Mouse (Mus musculus) limb, embryonic 10.5 days (tissue): ENCODE measurements at regions not wholly inside any gene's neighbourhood (a gene's known extent, or its start where the extent isn't known, plus 50 kb on each side); places are given as distances from the start of the nearest gene placed in this dataset.

ENCODE experiments used
- DNase-seq: peaks from one replicate; pipeline ENCODE4 v3.0.0-alpha.2; 2017; ENCODE audit warnings: low spot score
- H3K27ac ChIP-seq: fragments of 300-500 bp; sonication (generic); 2 replicates; pipeline ENCODE4 v1.5.1; 2016; ENCODE audit warnings: mild to moderate bottlenecking
- H3K27me3 ChIP-seq: fragments of 300-500 bp; sonication (generic); 2 replicates; pipeline ENCODE4 v1.6.1; 2016; ENCODE audit warnings: low read depth, mild to moderate bottlenecking; ENCODE audit not compliant: poor library complexity, severe bottlenecking
- H3K36me3 ChIP-seq: fragments of 300-500 bp; sonication (generic); 2 replicates; pipeline ENCODE4 v1.6.1; 2016; ENCODE audit warnings: mild to moderate bottlenecking, moderate library complexity
- H3K4me1 ChIP-seq: fragments of 300-500 bp; sonication (generic); 2 replicates; pipeline ENCODE4 v1.6.1; 2016
- H3K4me3 ChIP-seq: fragments of 300-500 bp; sonication (generic); 2 replicates; pipeline ENCODE4 v1.5.1; 2016; ENCODE audit warnings: mild to moderate bottlenecking, moderate library complexity
- H3K9me3 ChIP-seq: fragments of 300-500 bp; sonication (generic); replicated peaks from 2 replicates; pipeline ENCODE4 v1.6.1; 2016; ENCODE audit warnings: mild to moderate bottlenecking
- WGBS: fragments of 180-500 bp; shearing (Covaris S2); methylation state at CpG from one replicate; pipeline ENCODE4 v1.1.7; 2016; 5-methylcytosine and 5-hydroxymethylcytosine counted together

GRCm38 (mm10) chr11:19554316-19554946, 369.7 kb upstream of the Spred2 start:
- H3K36me3 ChIP-seq = no peaks in the 10 kb centered on the region
- no peak overlapping the region for H3K4me3 ChIP-seq
- no peaks in the 10 kb centered on the region for H3K27me3 ChIP-seq
- DNase-seq = no peak
- WGBS = 71% methylated on average over 9 of the region's 9 CpGs
- no peak overlapping the region for H3K27ac ChIP-seq
- H3K4me1 ChIP-seq = no peaks in the 10 kb centered on the region
- H3K9me3 ChIP-seq = no peaks in the 10 kb centered on the region

DNA sequence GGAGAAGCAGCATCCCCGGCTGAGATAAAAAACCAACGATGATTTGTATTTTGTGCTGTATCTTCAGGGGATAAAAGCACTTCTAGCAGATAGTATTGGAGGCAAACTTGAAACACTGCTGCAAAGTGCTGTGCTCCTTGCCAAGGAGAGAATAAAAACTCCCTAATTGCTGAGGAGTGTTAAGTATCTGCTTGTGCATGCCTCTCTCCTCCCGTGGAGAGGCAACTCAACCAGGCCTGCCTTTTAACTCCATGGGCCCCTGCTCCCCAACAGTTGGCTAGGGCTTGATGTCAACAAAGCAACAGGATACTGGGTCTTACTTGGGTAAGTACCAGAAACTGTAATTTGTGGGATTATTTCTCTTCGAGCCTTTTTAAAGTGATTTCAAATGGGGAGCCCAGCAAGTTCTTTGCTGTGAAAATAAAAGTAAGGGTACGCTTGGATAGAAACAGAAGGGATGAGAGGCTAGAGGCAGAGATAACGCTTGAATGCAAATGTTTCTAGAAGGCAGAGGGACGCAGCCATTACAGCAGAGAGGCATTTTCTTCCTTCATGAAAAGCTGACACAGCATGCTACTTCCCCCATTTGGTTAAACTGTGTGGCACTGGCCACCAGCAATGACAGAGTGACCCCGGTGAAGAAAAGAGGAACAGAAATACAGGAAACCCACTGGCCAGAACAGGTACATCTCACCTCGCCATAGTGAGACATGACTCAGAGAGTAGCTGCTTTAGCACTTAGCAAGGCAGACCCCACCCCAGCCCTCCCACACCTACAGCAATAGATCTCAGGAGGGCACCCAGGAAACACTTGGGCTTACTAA, 369.0 kb upstream of the Spred2 start:
- WGBS = 76% methylated on average over 9 of the region's 9 CpGs
- no peaks in the 10 kb centered on the region for H3K4me1 ChIP-seq
- H3K9me3 ChIP-seq = no peaks in the 10 kb centered on the region
- no peak overlapping the region for H3K4me3 ChIP-seq
- H3K27ac ChIP-seq = no peak overlapping the region
- H3K36me3 ChIP-seq = no peaks in the 10 kb centered on the region
- no peaks in the 10 kb centered on the region for H3K27me3 ChIP-seq
- DNase-seq = no peak

GRCm38 (mm10) chr11:19560452-19560851, 363.7 kb upstream of the Spred2 start:
- 88% methylated on average over 7 of the region's 7 CpGs for WGBS
- H3K27me3 ChIP-seq = no peaks in the 10 kb centered on the region
- 0 out of 2 replicates have a peak, but pooled peaks cover 6% of the 10 kb centered on the region for H3K4me1 ChIP-seq
- DNase-seq = no peak
- no peak overlapping the region for H3K27ac ChIP-seq
- H3K4me3 ChIP-seq = no peak overlapping the region
- H3K9me3 ChIP-seq = no peaks in the 10 kb centered on the region
- no peaks in the 10 kb centered on the region for H3K36me3 ChIP-seq

- Histone ChIP-seq H3K36me3 (no peaks in the 10 kb centered on the region), H3K27ac (no peak overlapping the region), H3K9me3 (no peaks in the 10 kb centered on the region), H3K4me1 (0 out of 2 replicates have a peak, but pooled peaks cover 6% of the 10 kb centered on the region), H3K4me3 (no peak overlapping the region), H3K27me3 (no peaks in the 10 kb centered on the region)
- 90% methylated on average over 4 of the region's 4 CpGs for WGBS
- no peak for DNase-seq
These were observed 361.5 kb upstream of the Spred2 start for GRCm38 (mm10) chr11:19562668-19563067.

- DNase-seq = no peak
- peaks cover 7% of the 10 kb centered on the region; the same call in 1 of the 2 replicates for H3K4me1 ChIP-seq
- H3K27ac ChIP-seq = no peak overlapping the region
- no peaks in the 10 kb centered on the region for H3K36me3 ChIP-seq
- no peak overlapping the region for H3K4me3 ChIP-seq
- no peaks in the 10 kb centered on the region for H3K9me3 ChIP-seq
- WGBS = 78% methylated on average over 7 of the region's 7 CpGs
- H3K27me3 ChIP-seq = no peaks in the 10 kb centered on the region
These were observed 338.9 kb upstream of the Spred2 start for GRCm38 (mm10) chr11:19585228-19585627.

GRCm38 (mm10) chr11:19592506-19593355, 331.4 kb upstream of the Spred2 start:
- H3K4me1 ChIP-seq = no peaks in the 10 kb centered on the region
- WGBS = 82% methylated on average over 6 of the region's 6 CpGs
- H3K9me3 ChIP-seq = no peaks in the 10 kb centered on the region
- no peak for DNase-seq
- H3K27ac ChIP-seq = no peak overlapping the region
- H3K4me3 ChIP-seq = no peak overlapping the region
- H3K36me3 ChIP-seq = no peaks in the 10 kb centered on the region
- no peaks in the 10 kb centered on the region for H3K27me3 ChIP-seq

DNA sequence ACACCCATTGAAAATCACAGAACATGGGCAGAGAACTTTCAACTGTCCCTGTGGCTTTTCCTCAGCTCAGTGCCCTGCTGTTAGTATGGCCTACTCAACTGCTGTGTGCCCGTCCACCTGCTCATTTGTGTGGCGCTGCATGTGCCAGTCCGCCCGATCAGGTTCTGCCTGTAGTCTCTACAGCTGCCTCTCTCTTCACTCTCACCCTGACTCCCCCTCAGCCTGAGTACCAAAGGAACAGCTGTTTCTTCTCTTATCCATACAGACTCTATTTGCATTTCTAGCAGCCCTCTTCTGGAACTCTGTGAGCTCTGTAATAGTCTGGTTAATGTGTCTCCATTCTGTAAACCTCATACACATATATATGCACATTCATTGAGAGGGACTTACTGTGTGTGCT, 329.1 kb upstream of the Spred2 start:
- Histone ChIP-seq H3K9me3 (no peaks in the 10 kb centered on the region), H3K27me3 (no peaks in the 10 kb centered on the region), H3K4me1 (no peaks in the 10 kb centered on the region), H3K36me3 (no peaks in the 10 kb centered on the region), H3K4me3 (no peak overlapping the region), H3K27ac (no peak overlapping the region)
- no peak for DNase-seq
- WGBS = 96% methylated on average over 4 of the region's 4 CpGs

DNA sequence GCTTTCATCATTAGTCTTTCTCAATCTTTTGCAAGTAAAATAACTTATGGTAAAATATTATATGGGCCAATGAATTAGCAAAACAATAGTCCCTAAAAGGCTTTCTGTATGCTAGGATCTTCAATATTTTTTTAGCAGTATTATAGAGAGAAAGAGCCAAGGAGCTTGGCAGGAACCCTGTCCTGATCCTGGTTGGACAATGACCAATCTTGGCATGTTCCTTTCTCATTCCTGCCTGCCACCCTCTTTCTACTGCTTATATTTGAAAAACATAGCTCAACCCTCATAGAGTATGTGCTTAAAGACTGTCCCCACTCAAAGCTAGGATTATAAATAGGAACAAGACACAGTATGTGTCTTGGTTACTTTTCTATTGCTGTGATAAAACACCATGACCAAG, 327.8 kb upstream of the Spred2 start:
- Histone ChIP-seq H3K9me3 (no peaks in the 10 kb centered on the region), H3K36me3 (no peaks in the 10 kb centered on the region), H3K4me3 (no peak overlapping the region), H3K27me3 (no peaks in the 10 kb centered on the region), H3K4me1 (no peaks in the 10 kb centered on the region), H3K27ac (no peak overlapping the region)
- no peak for DNase-seq

DNA sequence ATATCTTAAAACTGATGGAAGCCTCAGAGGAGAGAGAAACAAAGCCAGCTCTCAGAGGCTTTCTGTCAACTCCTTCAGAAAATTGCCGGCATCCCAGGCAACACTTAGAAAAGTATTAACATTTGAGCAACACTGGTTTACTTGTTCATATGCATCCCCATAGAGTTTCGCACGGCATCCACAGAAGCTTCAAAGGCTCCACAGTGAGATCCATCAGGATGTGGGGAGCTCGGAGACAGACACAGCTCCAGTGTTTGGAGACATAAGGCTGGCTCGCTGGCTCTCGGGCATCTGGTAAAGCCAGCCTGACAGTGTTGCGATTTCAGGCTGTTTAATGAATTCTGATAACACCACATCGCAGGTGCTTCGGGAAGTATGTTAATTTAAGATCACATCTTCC, 324.7 kb upstream of the Spred2 start:
- Histone ChIP-seq H3K27ac (no peak overlapping the region), H3K4me3 (no peak overlapping the region), H3K36me3 (no peaks in the 10 kb centered on the region), H3K4me1 (peaks cover 4% of the 10 kb centered on the region), H3K27me3 (no peaks in the 10 kb centered on the region), H3K9me3 (no peaks in the 10 kb centered on the region)
- 92% methylated on average over 9 of the region's 9 CpGs for WGBS
- DNase-seq = no peak

- H3K36me3 ChIP-seq = no peaks in the 10 kb centered on the region
- no peak overlapping the region for H3K27ac ChIP-seq
- H3K4me3 ChIP-seq = no peak overlapping the region
- H3K4me1 ChIP-seq = peaks cover 8% of the 10 kb centered on the region
- no peaks in the 10 kb centered on the region for H3K27me3 ChIP-seq
- 95% methylated on average over 15 of the region's 15 CpGs for WGBS
- DNase-seq = no peak
- no peaks in the 10 kb centered on the region for H3K9me3 ChIP-seq
These were observed 322.8 kb upstream of the Spred2 start for GRCm38 (mm10) chr11:19601216-19601938.

DNA sequence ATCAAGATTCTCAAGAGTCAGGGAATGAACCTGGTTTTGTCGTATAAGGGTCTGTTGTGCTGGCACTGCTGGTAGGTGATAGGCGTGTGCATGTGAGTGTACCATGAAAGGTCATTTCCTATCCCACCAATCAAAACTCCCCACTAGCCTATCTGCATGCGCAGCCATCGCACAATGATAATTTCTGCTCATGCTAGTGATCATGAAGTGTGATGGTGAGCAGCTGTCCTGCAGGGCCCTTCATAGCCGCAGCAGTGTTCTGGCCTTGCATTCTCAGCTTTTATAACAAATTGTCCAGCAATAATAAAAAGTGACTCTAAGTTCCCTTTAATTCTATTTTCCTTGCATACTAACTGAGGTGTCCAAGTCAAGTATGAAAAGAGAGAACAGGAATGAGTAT, 321.7 kb upstream of the Spred2 start:
- H3K27me3 ChIP-seq = no peaks in the 10 kb centered on the region
- no peak overlapping the region for H3K27ac ChIP-seq
- DNase-seq = no peak
- no peaks in the 10 kb centered on the region for H3K36me3 ChIP-seq
- H3K9me3 ChIP-seq = no peaks in the 10 kb centered on the region
- no peak overlapping the region for H3K4me3 ChIP-seq
- H3K4me1 ChIP-seq = peaks cover 8% of the 10 kb centered on the region
- WGBS = 96% methylated on average over 5 of the region's 5 CpGs

DNA sequence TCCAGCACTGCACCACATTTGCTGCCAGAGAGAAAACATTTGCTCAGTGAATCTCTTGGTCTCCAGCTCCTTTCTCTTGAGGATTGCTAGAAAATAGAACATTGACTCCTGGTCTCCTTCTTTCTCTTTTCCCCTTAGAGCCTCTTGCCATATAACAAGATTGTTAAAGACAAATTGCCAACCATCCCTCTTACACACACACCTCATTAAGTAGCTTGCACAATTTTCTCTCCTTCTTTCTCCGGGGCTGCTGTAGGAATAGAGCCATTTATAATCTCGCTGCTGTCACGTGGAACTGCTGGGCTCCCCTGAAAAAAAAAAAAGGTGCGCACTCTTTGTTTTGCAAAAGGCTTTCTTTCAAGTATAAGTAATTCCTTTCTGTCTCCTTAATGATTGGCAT, 318.6 kb upstream of the Spred2 start:
- no peaks in the 10 kb centered on the region for H3K9me3 ChIP-seq
- no peaks in the 10 kb centered on the region for H3K27me3 ChIP-seq
- H3K4me3 ChIP-seq = no peak overlapping the region
- no peak for DNase-seq
- H3K4me1 ChIP-seq = peaks cover 13% of the 10 kb centered on the region
- WGBS = 48% methylated on average over 4 of the region's 4 CpGs
- no peak overlapping the region for H3K27ac ChIP-seq
- H3K36me3 ChIP-seq = no peaks in the 10 kb centered on the region
